ENCODE assay signal across 15 mouse cellular contexts in genomic region chr3:144582306-144582705, GRCm38 (mm10).
"Had no signal": no experiment of that assay in that cellular context is flagged by ENCODE, and none has a peak within 500 bp of the region (broad histone marks: within the 10 kb centered on the region; RNA-seq: fewer than 3 reads in every experiment).

No protein-coding gene starts in this region.

- H3K9ac ChIP-seq: limb, embryonic 12.5 days; liver, embryonic 15.5 days; neural tube, embryonic 15.5 days had no signal

- H3K4me3 ChIP-seq: layer of hippocampus, adult 2 months; limb, embryonic 12.5 days; liver, embryonic 15.5 days; megakaryocyte, embryonic 14.5 days; myocyte; neural tube, embryonic 15.5 days had no signal

- H3K27ac ChIP-seq: layer of hippocampus, adult 2 months; limb, embryonic 12.5 days; neural tube, embryonic 15.5 days; stomach, postnatal 0 days had no signal

- H3K4me1 ChIP-seq: neural tube, embryonic 15.5 days had no signal

- H3K27me3 ChIP-seq: limb, embryonic 12.5 days; liver, embryonic 15.5 days; megakaryocyte, embryonic 14.5 days; neural tube, embryonic 15.5 days had no signal

- H3K4me2 ChIP-seq: limb, embryonic 12.5 days; liver, embryonic 15.5 days; neural tube, embryonic 15.5 days had no signal

- H3K9me3 ChIP-seq: limb, embryonic 12.5 days; liver, embryonic 15.5 days; megakaryocyte, embryonic 14.5 days; neural tube, embryonic 15.5 days had no signal

- DNase-seq: kidney, adult 8-10 months; kidney, postnatal 4 days; lung, adult 2 months; lung, postnatal 4 days; midbrain, embryonic 14.5 days; right cerebral cortex, adult 18-20 months; right cerebral cortex, postnatal 25 days had no signal

- ATAC-seq: lung, postnatal 0 days had no signal
